Mouse (Mus musculus): ENCODE data around the gene Rgs6.

Rgs6 gene

DNA sequence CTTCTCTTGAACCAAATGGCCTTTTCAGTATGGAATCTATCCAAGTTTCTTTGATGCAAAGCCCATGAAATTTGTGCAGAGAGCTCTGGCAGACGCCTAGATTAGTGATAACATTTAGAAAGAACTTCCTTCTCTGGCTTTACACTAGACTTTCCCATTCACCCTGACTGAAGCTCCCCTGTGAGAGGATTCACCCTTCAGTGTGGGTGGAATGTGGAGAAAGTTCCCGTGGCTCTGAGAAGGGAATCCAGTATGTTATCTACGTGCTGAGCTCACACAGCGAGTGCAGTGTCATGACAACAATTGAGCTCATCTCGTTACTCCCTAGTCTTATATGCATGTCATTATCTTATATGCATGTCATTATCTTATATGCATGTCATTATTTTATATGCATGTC lies 61.9 kb downstream of the Rgs6 start:
- DNase-seq (ENCODE audit: low spot score) = no peak

DNA sequence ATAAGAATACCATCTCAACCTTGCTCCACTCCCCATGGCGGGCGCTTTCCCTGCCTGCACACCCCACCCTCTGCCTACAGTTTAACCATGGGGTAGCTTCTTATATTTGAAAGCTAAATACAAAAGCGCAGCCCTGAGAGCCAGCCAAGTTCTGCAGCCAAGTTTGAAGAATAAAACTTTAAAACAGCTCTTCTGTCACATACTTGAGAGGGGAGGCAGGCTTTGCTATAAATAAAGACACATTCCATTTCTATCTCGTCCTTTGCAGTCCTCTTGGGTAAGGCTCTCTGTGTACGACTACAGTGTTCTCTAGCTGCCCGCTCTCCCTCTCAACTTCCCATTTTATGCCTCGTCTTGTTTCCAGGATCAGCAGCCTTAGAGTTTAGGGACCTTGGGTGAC lies 76.5 kb downstream of the Rgs6 start:
- no peak for DNase-seq (ENCODE audit: low spot score)

DNA sequence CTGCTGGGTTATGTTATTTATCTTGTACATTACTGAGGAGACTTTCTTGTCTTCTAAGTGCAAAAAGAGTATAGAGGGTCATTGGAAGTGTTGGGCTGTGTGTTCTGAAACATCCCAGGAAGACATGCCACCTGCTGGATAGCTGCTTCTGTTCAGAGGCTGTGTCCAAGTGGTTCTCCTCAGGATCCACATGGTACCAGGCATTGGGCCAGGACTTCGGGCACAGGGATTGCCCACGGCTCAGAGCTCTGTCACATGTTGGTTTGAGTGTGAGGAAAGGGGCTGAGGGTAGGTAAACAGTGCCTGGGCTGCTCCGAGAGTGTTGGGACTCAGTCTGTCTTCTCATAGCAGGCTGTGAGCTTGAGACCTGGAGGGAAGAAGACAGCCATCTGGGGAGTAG lies 79.3 kb downstream of the Rgs6 start:
- DNase-seq (ENCODE audit: low spot score) = no peak

DNA sequence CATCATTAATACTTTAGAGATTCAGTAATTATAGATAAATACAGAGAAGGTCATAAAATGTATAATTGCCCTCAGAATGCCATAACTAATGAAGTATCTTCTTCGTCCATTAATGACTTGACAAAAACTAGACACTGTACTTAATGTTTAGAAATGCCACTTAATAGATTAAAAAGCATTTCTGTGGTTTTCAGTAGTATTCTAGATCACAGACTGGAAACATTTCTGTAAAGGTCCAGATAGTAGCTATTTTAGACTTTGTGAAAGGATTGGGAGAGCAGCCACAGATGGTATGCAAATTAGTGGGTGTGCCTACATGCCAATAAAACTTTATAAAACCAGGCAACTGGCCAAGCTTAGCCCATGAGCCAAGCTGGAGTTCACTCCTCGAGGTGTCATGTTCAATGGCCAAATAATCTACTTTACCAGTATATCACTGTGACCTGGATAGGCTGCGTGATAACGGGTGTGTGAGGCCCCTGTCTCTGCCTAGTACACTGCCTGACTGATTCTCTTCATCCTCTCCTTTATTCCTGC lies 82.2 kb downstream of the Rgs6 start:
- no peak for DNase-seq (ENCODE audit: low spot score)

DNA sequence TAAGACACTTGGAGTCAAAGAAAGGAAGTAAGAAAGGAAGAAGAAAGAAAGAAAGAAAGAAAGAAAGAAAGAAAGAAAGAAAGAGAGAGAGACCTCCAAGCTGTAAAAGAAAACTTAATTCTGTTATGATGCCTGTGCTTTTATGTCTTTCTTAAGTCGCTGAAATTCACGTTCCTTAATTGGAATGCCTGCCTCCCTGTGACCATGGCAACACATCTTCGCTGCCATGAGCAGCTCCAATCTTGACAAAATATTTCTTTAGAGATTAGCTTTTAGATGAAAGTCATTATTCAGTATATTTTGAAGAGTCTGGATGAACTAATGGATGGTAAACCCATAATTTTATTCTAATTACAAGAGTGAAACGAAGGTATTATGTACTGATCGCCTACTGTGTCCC lies 83.5 kb downstream of the Rgs6 start:
- DNase-seq (ENCODE audit: low spot score) = no peak

DNA sequence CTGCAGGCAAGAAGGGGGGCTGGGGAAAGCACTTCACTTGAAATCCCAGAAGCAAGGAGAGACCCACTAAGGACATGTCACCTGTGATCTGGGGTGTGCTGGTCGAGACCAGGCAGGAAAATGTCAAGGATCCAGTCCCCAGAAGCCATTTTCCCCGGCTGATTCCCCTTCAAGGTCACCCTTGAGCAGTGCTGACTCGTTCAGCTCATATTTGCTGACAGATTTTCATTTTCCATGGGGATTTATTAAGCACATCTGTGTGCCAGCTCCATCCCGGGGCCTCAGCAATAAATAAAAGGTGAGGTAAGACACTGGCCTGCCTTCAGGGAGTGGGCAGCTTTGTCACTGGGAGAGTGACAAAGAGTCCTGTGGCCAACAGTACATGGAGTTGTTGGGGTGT lies 87.0 kb downstream of the Rgs6 start:
- DNase-seq (ENCODE audit: low spot score) = no peak

DNA sequence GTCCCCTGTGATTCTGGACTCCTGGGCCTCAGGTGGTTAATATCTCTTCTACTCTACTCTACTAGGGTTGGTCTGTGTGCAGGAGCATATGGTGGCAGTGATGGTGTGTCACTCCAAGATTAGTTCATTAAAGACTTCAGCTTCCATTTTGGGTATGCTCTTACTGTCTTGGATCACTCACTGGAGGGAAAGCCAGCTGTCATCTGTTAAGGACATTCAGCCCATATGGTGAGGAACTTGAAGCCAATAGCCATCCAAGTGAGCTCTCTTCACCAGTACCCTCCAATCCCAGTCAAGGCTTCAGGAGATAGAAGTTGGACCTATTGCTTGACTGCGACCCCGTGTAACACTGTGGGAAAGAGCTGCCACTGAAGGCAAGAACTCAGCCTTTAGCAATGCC lies 98.9 kb downstream of the Rgs6 start:
- no peak for DNase-seq (ENCODE audit: low spot score)

DNA sequence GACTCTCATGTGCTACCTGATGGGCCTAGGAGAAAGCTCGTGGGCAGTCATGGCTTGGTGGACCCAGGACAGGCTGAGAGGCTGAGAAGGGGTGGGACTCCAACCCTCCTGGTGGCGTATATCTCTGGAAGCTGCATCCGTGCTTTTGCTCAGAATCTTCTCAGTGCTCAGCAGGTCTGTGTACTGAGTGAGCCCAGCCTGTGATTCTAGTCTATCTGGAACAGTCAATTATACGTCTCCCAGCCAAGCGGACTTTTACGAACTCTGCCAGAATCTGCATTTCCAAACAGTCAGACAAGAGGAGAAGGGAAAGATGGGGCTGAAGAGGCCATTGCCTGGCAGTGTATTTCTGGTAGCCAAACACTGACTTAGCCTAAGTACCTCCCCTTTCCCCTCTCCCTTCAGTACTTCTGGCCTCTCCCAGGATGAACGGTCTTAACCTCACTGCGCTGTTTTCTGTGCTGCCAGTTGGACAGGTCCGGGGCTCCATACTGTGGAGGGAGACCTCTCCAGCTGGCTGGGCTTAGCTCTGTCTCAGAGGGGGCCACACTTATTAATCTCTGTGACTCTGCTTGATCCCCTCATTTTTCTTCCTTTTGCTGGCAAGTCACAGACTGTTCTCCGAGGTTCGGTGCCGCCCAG lies 110.9 kb downstream of the Rgs6 start:
- DNase-seq (ENCODE audit: low spot score) = no peak

DNA sequence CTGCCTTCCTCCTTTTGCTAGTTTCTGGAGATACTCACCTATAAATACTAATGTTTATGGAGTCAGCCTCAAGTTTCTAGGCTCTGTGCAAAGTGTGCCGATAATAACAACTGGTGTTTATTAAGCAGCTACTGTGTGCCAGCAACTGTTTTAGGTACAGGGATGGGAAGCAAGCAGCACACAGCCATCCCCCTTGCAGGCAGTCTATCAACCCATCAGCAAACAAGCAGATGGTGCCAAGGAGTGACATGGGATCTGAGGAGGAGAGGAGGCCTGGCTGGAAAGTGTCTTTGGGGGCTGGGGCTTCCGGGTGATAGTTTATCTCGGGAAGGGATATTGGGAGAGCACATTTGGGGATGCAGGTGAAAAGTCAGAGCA lies 111.4 kb downstream of the Rgs6 start:
- DNase-seq (ENCODE audit: low spot score) = no peak

DNA sequence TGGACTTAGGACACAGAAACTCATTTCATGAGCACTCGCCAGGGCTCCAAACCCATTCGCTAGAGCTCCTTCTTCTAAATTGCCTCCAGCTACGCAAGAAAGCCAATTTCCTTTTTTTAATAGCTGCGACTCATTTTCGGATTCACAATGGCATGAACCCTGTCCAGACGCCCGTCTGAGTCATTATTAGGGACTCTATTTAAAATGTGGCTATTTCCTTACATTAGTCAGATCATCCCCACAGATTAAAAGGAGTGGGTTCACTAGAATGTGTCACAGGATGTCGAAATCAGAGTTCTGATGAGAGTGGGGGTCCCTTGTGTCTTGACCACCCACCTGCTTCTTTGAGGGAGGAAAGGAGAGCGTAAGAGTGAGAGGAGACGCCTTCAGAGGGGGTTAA lies 112.1 kb downstream of the Rgs6 start:
- DNase-seq (ENCODE audit: low spot score) = no peak

DNA sequence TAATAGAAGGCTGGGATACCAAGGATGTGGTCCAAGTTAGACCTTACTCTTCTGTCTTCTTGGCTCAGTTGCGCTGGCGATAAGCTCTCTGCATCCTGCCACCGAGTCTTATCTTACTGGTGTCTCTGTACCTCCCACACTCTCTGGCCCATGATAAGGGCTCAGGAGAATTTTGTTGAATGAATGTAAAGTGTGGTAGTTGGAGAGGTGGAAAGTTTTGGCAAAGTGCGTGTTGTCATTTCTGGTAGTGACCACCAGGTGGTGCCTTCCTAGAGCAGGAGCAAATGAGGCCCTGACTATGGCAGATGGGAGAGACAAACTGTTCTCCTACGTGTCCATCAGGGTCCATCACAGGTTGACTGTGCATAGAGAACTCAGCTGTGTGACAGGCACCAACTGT lies 112.7 kb downstream of the Rgs6 start:
- peak; percentile 12 for DNase-seq (ENCODE audit: low spot score)

DNA sequence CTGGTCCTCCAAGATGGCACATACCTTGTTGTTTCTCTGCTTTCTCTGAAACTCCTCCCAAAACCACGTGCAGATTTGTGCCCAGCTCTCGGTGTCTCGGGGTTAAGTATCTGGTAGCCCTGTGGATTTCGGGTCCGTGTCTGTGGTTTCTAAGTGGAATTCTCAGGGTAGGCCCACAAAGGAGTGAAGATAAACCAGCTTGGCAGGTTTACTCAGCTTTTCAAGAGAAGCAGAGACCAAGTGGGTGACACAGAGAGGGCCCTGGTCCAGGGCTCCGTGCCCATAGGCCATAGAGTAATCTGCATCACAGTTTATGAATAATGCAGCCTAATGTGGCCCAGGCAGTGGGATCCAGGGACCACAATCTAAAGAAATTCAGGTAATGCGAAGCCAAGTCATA lies 113.3 kb downstream of the Rgs6 start:
- DNase-seq (ENCODE audit: low spot score) = no peak

DNA sequence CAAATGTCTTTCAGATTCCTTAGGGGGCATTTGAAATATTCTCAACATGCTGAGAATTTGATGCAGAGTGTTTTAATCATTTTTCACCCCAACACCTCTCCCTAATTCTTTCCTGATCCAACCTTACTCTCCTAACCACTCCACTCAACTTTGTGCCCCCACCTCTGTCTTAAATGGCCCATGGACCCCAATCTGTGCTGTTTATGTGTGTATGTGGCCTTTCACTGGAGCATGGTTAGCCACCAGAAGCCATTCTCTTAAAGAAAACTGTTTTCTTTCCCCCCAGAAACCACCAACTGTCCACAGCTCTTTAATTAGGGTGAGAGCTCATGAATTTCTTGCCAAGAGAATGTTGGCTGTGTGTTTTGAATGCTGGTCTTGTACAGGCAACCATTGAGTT lies 122.3 kb downstream of the Rgs6 start:
- DNase-seq (ENCODE audit: low spot score) = no peak

DNA sequence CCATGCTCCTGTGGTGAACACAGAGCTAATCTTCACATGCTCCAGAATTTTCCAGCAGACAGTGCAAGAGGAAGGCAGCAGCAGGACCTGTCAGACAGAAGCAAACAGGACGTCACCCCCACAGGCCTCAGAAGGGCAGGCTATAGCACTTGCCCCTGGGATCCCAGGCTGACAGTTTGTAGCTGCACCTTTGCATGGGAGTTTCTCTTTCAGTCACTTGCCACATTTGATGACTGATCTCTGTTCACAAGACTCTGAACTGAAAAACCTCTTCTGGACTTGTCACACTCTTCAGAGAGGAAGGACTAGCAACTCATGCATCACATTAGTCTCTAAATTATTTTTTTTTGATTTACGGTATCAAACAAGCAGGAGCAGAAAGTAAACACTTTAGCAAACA lies 126.2 kb downstream of the Rgs6 start:
- DNase-seq (ENCODE audit: low spot score) = no peak

DNA sequence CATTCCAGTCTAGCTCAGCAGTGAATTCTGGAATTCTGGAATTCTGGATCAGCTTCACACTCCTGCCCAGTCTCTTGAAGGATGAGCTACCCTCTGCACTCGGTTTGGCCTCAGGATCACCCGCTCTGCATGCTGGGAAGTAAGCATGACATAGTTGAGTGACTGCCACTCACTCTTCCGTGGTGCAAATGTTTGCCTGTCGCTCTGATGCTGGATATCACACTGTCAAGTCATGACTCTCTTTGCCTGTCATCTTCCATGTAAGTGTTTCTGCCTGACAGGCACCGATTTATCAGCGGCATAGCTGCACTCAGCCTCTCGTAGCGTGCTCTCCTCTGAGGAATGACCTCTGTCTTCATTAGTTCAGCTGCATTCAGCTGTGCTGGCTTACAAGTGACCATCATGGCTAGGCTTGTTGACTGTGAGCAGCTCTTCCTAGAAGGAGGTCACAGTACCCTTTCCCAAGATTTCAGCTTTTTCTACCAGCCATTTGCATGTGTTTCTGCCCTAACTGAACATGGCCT lies 135.0 kb downstream of the Rgs6 start:
- DNase-seq (ENCODE audit: low spot score) = no peak

DNA sequence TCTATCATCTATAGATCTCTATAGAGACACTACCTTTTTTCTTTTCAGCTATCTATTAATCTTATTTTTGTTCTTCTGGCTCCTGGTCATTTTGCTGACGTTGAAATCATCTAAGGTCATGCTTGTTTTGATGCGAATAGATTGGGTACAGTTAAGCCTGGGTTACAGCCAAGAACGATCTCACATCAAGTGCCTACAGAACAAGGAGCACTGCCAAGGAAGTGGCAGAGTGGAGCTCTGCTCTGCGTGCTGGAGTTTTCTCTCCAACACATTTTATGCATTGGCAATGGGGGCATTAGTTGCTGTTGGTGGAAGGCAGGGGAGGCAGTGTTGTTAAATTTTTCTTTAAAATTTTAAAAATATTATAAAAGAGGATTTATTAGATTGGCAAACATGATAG lies 138.2 kb downstream of the Rgs6 start:
- DNase-seq (ENCODE audit: low spot score) = no peak

DNA sequence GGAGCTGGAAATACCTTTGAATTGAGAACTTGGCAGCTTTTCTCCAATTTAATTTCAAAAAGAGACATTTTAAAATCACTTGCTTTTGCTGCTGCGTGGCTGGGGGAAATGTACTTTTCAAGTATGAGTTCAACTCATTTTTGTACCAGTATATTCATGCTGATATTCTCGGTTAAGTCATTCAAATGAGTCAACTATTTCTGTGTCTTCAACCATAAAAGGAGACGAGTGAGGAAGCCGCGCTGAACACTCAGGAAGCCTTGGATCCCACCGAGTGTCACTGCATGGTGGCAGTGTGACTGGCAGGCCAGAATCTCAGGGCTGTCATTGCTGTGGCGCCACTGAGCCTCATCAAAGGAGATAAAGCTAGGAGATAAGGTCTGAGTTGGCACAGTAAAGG lies 143.5 kb downstream of the Rgs6 start:
- no peak for DNase-seq (ENCODE audit: low spot score)

DNA sequence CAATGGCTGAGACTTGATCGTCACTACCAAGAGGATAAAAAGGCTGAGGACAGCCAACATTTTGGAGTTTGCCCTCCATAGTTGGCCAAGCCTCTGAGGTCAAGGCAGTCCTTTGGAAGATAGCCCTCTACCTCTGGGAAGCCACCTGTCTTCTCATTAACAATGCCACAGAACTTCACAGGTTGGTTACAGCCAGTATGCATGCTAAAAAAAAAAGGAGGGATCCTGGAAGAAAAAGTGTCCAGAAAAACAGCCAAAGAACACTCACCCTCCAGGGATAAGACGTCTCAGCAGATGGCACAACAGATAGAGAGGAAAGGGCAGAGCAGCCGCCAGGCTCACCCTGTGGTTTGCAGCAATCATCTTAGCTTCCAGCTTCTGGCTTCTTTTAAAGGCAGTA lies 154.9 kb downstream of the Rgs6 start:
- no peak for DNase-seq (ENCODE audit: low spot score)

DNA sequence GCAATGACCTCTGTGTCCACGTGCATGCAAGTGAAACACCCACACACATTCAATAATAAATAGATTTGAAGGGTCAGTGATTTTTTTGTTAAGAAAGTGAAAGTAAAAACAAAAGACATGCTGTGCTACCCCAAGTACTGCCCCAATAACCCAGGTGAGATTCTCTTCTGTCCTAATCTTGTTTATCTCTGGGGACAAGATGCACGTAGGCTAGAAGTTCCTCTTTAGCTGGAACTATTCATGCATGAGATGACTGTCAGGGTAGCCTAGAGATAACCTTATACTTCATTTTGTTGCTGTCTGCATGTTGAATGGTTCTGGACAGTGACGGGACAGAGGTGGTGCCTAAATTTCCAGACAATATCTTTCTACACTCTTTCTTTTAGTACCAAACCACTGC lies 155.9 kb downstream of the Rgs6 start:
- DNase-seq (ENCODE audit: low spot score) = no peak

DNA sequence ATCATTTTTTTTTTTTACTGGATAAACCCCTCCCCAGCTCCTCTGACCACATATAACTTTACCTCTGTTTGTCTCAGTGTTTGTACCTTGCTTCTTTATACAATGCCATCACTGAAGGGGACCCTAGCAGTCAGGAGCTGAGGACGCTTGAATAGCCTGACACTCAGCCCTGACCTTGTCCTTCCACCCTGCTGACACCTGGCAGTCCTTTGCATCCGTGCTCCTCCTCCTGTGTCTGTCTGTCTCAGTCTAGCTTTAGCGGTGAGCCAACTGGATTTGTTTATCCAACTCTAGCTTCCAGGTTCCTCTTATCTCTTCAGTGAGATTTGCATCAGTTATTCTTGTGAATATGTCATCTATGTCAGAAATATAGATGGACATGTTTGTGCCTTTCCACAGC lies 156.7 kb downstream of the Rgs6 start:
- DNase-seq (ENCODE audit: low spot score) = no peak

DNA sequence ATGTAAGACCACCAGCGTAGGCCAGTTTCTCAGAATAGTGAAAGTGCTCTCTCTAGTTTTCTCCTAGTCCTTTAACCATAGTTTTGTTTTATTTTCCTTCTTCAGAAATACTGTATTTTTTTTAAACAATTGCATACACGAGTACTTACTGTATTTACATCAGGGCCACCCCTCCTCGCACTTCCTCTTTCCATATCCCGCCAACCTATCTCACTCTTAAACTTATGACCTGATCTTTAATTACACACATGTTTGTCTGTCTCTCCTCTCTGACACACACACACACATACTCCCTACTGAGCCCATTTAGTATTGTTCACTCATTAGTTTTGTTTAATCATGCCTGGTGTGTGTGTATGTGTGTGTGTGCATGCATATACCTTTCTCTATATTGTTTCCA lies 159.0 kb downstream of the Rgs6 start:
- DNase-seq (ENCODE audit: low spot score) = no peak

DNA sequence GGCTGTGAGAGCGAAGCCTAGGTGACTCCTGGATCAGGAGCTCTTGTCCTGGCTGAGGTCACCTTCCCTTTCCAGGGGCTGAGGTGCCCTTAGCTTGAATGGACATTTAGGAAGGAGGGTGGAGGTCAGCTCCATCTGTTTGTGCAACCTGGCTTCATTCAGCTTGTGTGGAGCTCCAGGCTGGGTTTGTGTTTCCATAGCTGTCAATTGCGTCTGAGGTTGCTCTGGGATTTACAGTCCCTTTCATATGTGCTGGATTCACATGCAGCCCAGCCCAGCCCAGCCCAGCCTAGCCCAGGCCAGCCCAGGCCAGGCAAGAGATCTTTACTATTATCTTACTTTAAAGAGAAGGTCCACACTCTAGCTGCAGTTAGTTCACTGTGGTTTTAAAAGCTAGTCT lies 163.8 kb downstream of the Rgs6 start:
- no peak for DNase-seq (ENCODE audit: low spot score)

DNA sequence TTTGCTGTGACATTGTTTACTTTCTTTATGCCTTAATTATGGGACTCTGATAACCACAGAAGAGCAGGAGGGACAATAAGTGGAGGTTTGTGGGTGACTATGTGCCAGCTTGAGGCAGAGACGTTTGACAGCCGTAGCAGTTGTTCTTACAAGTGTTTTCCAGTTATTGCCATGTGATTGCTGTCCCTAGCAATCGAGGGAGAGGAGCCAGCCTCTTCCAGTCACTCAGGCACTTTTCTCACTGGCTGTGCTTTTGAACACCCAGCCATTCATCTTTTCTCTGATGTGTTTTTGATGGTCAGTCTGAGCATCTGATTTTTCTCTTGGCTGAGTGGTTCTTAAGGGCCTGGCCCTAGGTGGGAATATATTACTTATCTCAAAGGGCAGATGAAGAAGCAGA lies 166.4 kb downstream of the Rgs6 start:
- DNase-seq (ENCODE audit: low spot score) = no peak

DNA sequence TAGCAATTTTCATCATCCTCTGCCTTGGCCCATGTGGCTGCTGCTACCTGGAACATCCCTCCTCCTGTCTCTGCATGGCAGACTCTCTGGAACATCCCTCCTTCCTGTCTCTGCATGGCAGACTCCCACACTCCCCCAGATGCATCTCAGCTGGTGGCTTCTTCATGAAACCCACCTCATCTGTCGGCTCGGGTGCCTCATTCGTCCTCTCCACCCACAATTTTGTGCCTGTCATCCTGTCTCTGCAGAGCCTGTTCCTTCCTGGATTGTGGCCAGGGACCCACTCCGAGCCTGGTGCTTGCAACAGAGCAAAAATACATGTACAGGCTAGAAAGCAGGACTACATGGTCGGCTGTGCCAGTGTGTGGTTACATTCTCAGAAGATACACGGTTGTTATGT lies 168.7 kb downstream of the Rgs6 start:
- no peak for DNase-seq (ENCODE audit: low spot score)

DNA sequence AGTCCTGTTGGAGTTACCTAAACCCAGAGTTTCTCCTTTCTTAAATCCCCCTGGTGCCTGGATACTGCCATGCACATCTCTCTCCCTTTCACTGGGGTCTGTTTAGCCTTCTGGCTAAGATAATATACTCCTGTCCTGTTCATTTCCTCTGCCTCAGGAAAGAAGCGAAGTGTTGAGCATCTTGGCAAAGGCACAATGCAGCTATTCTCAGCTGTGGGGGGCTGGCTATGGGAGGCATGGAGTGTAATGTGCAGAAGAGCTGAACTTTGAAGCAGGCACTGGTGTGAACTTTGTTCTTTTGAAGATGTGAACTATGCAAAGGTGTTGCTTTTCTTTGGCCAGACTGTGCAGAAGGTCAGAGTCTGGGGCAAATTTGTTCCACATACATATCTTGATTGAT lies 169.3 kb downstream of the Rgs6 start:
- DNase-seq (ENCODE audit: low spot score) = no peak
